Mouse (Mus musculus): ENCODE measurements at regions not wholly inside any gene's neighbourhood (a gene's known extent, or its start where the extent isn't known, plus 50 kb on each side); places are given as distances from the start of the nearest gene placed in this dataset.
"Not testable (repeated sequence)": the region's sequence is repeated elsewhere in the genome, so short reads cannot be mapped to it uniquely, and the experiment has no call there.

GRCm38 (mm10) chr3:21951446-21952285, 124.8 kb upstream of the Tbl1xr1 start:
- no peak for TF ChIP-seq EP300 (IDR thresholded peaks at IDR 0.05; ENCODE audit: low read depth)
- no peak for TF ChIP-seq CTCF (IDR thresholded peaks at IDR 0.05; ENCODE audit: low read depth)
- Histone ChIP-seq H3K9me3 (ENCODE audit: control insufficient read depth, low read length) (no peaks in the 10 kb centered on the region), H3K4me2 (ENCODE audit: low read depth) (no peak overlapping the region), H3K36me3 (replicated peaks; ENCODE audit: control insufficient read depth, insufficient read depth, low read depth) (no peaks in the 10 kb centered on the region), H3K4me1 (replicated peaks; ENCODE audit: control insufficient read depth in 2 of 2, insufficient read depth in 2 of 2, low read length in 1 of 2) (peaks cover 2 to 4% of the 10 kb centered on the region in 2 experiments; a peak in 2 of 4 replicates), H3K27ac (no peak overlapping the region), H3K27me3 (ENCODE audit: control insufficient read depth, insufficient read depth, low read length) (no peaks in the 10 kb centered on the region), H3K4me3 (ENCODE audit: insufficient read depth in 1 of 2, low read depth in 2 of 2, low read length in 2 of 2) (no peak overlapping the region), H3K9ac (replicated peaks) (no peak overlapping the region)
- WGBS (ENCODE audit: insufficient replicate concordance): 55% methylated on average over 13 of the region's 13 CpGs
- ATAC-seq (ENCODE audit: insufficient read depth) (no peak), DNase-seq (ENCODE audit: low read depth in 3 of 3, low spot score in 3 of 3) (no peak)

GRCm38 (mm10) chr3:21952695-21953415, 123.6 kb upstream of the Tbl1xr1 start:
- 28% methylated on average over 8 of the region's 8 CpGs for WGBS (ENCODE audit: insufficient replicate concordance)
- H3K27me3 ChIP-seq (ENCODE audit: control insufficient read depth, insufficient read depth, low read length): no peaks in the 10 kb centered on the region
- ATAC-seq (ENCODE audit: insufficient read depth) (no peak), DNase-seq (ENCODE audit: low read depth in 3 of 3, low spot score in 3 of 3) (no peak)
- H3K4me1 ChIP-seq (replicated peaks; ENCODE audit: control insufficient read depth in 2 of 2, insufficient read depth in 2 of 2, low read length in 1 of 2): peaks cover 2 to 6% of the 10 kb centered on the region in 2 experiments; a peak in 2 of 4 replicates
- H3K27ac ChIP-seq: no peak overlapping the region
- H3K4me3 ChIP-seq (ENCODE audit: insufficient read depth in 1 of 2, low read depth in 2 of 2, low read length in 2 of 2): no peak overlapping the region
- no peaks in the 10 kb centered on the region for H3K36me3 ChIP-seq (replicated peaks; ENCODE audit: control insufficient read depth, insufficient read depth, low read depth)
- H3K9me3 ChIP-seq (ENCODE audit: control insufficient read depth, low read length): no peaks in the 10 kb centered on the region
- no peak overlapping the region for H3K4me2 ChIP-seq (ENCODE audit: low read depth)
- H3K9ac ChIP-seq (replicated peaks): no peak overlapping the region
- no peak for TF ChIP-seq CTCF (IDR thresholded peaks at IDR 0.05; ENCODE audit: low read depth)
- no peak for TF ChIP-seq EP300 (IDR thresholded peaks at IDR 0.05; ENCODE audit: low read depth)

- WGBS (ENCODE audit: insufficient replicate concordance): 61% methylated on average over 6 of the region's 6 CpGs
- Histone ChIP-seq H3K4me1 (replicated peaks; ENCODE audit: control insufficient read depth in 2 of 2, insufficient read depth in 2 of 2, low read length in 1 of 2) (peaks cover 2 to 6% of the 10 kb centered on the region in 2 experiments; a peak in 2 of 4 replicates), H3K27me3 (ENCODE audit: control insufficient read depth, insufficient read depth, low read length) (no peaks in the 10 kb centered on the region), H3K4me2 (ENCODE audit: low read depth) (no peak overlapping the region), H3K27ac (no peak overlapping the region), H3K9me3 (ENCODE audit: control insufficient read depth, low read length) (no peaks in the 10 kb centered on the region), H3K36me3 (replicated peaks; ENCODE audit: control insufficient read depth, insufficient read depth, low read depth) (no peaks in the 10 kb centered on the region), H3K4me3 (ENCODE audit: insufficient read depth in 1 of 2, low read depth in 2 of 2, low read length in 2 of 2) (no peak overlapping the region), H3K9ac (replicated peaks) (no peak overlapping the region)
- TF ChIP-seq CTCF (IDR thresholded peaks at IDR 0.05; ENCODE audit: low read depth) (no peak), EP300 (IDR thresholded peaks at IDR 0.05; ENCODE audit: low read depth) (no peak)
- no peak for DNase-seq (ENCODE audit: low read depth in 3 of 3, low spot score in 3 of 3)
- no peak for ATAC-seq (ENCODE audit: insufficient read depth)
Measured at GRCm38 (mm10) chr3:21953416-21953810, 123.0 kb upstream of the Tbl1xr1 start.

- ATAC-seq (ENCODE audit: insufficient read depth) (no peak), DNase-seq (ENCODE audit: low read depth in 3 of 3, low spot score in 3 of 3) (no peak)
- TF ChIP-seq CTCF (IDR thresholded peaks at IDR 0.05; ENCODE audit: low read depth) (no peak), EP300 (IDR thresholded peaks at IDR 0.05; ENCODE audit: low read depth) (no peak)
- no peak overlapping the region for H3K9ac ChIP-seq (replicated peaks)
- 30% methylated on average over 2 of the region's 2 CpGs for WGBS (ENCODE audit: insufficient replicate concordance)
- H3K4me2 ChIP-seq (ENCODE audit: low read depth): no peak overlapping the region
- H3K9me3 ChIP-seq (ENCODE audit: control insufficient read depth, low read length): no peaks in the 10 kb centered on the region
- no peaks in the 10 kb centered on the region for H3K36me3 ChIP-seq (replicated peaks; ENCODE audit: control insufficient read depth, insufficient read depth, low read depth)
- H3K27me3 ChIP-seq (ENCODE audit: control insufficient read depth, insufficient read depth, low read length): no peaks in the 10 kb centered on the region
- H3K4me1 ChIP-seq (replicated peaks; ENCODE audit: control insufficient read depth in 2 of 2, insufficient read depth in 2 of 2, low read length in 1 of 2): peaks cover 2 to 6% of the 10 kb centered on the region in 2 experiments; a peak in 2 of 4 replicates
- H3K4me3 ChIP-seq (ENCODE audit: insufficient read depth in 1 of 2, low read depth in 2 of 2, low read length in 2 of 2): no peak overlapping the region
- H3K27ac ChIP-seq: no peak overlapping the region
Measured at GRCm38 (mm10) chr3:21955681-21956080, 120.8 kb upstream of the Tbl1xr1 start.

GRCm38 (mm10) chr3:21957105-21957504, 119.3 kb upstream of the Tbl1xr1 start:
- TF ChIP-seq CTCF (IDR thresholded peaks at IDR 0.05; ENCODE audit: low read depth): peak; percentile 39; the same call in 1 of the 2 replicates
- not testable (repeated sequence) for H3K9ac ChIP-seq (replicated peaks); H3K36me3 ChIP-seq (replicated peaks; ENCODE audit: control insufficient read depth, insufficient read depth, low read depth); H3K27me3 ChIP-seq (ENCODE audit: control insufficient read depth, insufficient read depth, low read length); H3K27ac ChIP-seq; DNase-seq (ENCODE audit: low read depth in 3 of 3, low spot score in 3 of 3); ATAC-seq (ENCODE audit: insufficient read depth); H3K4me3 ChIP-seq (ENCODE audit: insufficient read depth in 1 of 2, low read depth in 2 of 2, low read length in 2 of 2); H3K4me2 ChIP-seq (ENCODE audit: low read depth); H3K9me3 ChIP-seq (ENCODE audit: control insufficient read depth, low read length)
- peaks cover 2 to 13% of the 10 kb centered on the region in 2 experiments; a peak in 2 of 4 replicates for H3K4me1 ChIP-seq (replicated peaks; ENCODE audit: control insufficient read depth in 2 of 2, insufficient read depth in 2 of 2, low read length in 1 of 2)
- WGBS (ENCODE audit: insufficient replicate concordance): 35% methylated on average over 6 of the region's 6 CpGs

Data from liver, embryonic 14.5 days (tissue).